Mouse (Mus musculus): ENCODE data around the gene Lin28b. TPM values are rescaled to one million over a fixed set of nuclear protein-coding genes. Genes with fewer than 3 reads are reported as not detected.

The Lin28b gene
- polyA plus RNA-seq, 1 experiment: 15.1 TPM

DNA sequence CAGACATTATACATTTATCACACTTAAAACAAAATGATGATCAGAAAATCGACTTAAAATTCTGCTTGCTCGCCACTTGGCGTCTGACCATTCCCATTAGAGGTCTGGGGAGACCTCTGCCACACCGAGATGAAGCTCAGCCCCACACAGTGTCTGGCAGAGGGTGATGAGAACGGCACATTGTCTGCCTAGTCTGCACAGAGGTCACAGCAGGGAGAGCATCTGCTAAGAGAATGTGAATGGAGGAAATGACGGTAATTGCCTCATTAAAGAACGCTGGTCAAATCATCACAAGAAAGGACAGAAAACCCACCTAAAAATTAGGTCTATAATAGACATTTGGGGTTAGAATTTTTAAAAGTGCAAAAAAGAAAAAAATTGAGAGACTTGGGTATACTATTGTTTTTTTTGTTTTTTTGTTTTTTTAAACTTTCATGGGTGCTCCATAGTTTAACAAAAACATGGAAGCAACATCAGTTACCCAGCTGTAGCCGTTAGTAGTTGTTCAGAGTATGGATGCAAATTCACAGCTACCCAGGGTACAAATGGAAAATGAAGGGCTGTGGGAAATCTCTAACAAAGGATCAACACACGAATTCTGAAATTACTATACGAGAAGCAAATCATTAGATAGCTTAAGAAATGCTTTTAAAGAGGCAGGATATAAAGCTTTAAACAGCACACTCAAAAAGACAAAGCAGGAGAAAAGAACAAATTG is 75.4 kb downstream of the Lin28b start:
- peak; percentile 82 for DNase-seq (ENCODE audit: low read depth)
- no peak for TF ChIP-seq POLR2A (IDR thresholded peaks at IDR 0.05; ENCODE audit: borderline replicate concordance, extremely low read depth, insufficient read depth, insufficient read length, poor library complexity, severe bottlenecking)
- no peak for TF ChIP-seq CTCF (IDR thresholded peaks at IDR 0.05; ENCODE audit: borderline replicate concordance, extremely low read depth, insufficient read depth, insufficient read length)

DNA sequence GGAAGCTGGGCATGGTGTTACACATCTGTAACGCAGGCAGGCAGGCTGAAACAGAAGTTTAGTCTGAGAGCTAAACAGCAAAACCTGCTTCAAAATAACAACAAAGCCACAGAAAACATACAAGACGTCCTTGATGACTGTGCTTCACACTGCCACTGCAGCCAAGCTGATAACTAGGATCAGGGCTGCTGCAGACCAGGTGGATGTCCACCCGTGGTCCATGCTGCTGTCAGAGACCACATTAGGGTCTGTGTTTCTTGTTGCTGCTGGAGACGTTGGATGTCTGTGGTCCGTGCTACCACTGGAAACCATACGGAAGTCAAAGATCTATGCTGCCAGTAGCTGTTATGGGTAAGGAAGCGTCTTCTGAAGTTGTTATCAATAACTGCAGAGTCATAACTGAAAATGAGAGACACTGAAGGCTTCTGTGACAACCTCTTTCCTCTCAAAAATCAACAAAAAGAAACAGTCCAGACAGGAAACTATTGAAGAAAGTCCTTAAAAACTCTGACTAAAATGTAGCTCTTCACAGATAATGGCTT is 86.4 kb downstream of the Lin28b start:
- TF ChIP-seq POLR2A (IDR thresholded peaks at IDR 0.05; ENCODE audit: borderline replicate concordance, extremely low read depth, insufficient read depth, insufficient read length, poor library complexity, severe bottlenecking) (no peak), CTCF (IDR thresholded peaks at IDR 0.05; ENCODE audit: borderline replicate concordance, extremely low read depth, insufficient read depth, insufficient read length) (no peak)
- no peak for DNase-seq (ENCODE audit: low read depth)

- no peak for DNase-seq (ENCODE audit: low read depth)
- no peak for TF ChIP-seq CTCF (IDR thresholded peaks at IDR 0.05; ENCODE audit: borderline replicate concordance, extremely low read depth, insufficient read depth, insufficient read length)
Measured at GRCm38 (mm10) chr10:45398211-45398610, 88.0 kb downstream of the Lin28b start.

GRCm38 (mm10) chr10:45382637-45382958 is 103.6 kb downstream of the Lin28b start:
- DNase-seq (ENCODE audit: low read depth): no peak
- no peak for TF ChIP-seq POLR2A (IDR thresholded peaks at IDR 0.05; ENCODE audit: borderline replicate concordance, extremely low read depth, insufficient read depth, insufficient read length, poor library complexity, severe bottlenecking)
- no peak for TF ChIP-seq CTCF (IDR thresholded peaks at IDR 0.05; ENCODE audit: borderline replicate concordance, extremely low read depth, insufficient read depth, insufficient read length)

- DNase-seq (ENCODE audit: low read depth): peak; percentile 61
- TF ChIP-seq POLR2A (IDR thresholded peaks at IDR 0.05; ENCODE audit: borderline replicate concordance, extremely low read depth, insufficient read depth, insufficient read length, poor library complexity, severe bottlenecking) (no peak), CTCF (IDR thresholded peaks at IDR 0.05; ENCODE audit: borderline replicate concordance, extremely low read depth, insufficient read depth, insufficient read length) (no peak)
Measured at GRCm38 (mm10) chr10:45381937-45382636, 104.1 kb downstream of the Lin28b start.

DNA sequence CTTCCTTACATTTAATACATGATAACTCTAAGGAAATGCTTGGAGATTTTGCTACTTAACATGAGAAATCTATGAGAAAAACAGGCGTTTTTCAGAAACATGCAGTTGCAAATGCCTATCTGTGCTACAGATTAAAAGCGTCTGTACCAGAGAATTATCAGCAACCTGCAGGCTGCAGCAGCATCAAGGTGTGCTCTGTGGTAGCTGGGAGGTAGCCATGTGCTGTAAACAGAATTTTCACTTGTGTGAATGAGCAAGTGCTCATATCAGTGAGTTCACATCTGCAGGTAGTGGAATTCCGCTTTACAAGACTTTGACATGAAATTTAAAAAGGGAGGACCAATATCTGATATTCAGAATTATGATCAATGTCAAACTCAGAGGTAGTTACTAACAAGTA is 107.9 kb downstream of the Lin28b start:
- no peak for TF ChIP-seq POLR2A (IDR thresholded peaks at IDR 0.05; ENCODE audit: borderline replicate concordance, extremely low read depth, insufficient read depth, insufficient read length, poor library complexity, severe bottlenecking)
- no peak for TF ChIP-seq CTCF (IDR thresholded peaks at IDR 0.05; ENCODE audit: borderline replicate concordance, extremely low read depth, insufficient read depth, insufficient read length)
- DNase-seq (ENCODE audit: low read depth): no peak

DNA sequence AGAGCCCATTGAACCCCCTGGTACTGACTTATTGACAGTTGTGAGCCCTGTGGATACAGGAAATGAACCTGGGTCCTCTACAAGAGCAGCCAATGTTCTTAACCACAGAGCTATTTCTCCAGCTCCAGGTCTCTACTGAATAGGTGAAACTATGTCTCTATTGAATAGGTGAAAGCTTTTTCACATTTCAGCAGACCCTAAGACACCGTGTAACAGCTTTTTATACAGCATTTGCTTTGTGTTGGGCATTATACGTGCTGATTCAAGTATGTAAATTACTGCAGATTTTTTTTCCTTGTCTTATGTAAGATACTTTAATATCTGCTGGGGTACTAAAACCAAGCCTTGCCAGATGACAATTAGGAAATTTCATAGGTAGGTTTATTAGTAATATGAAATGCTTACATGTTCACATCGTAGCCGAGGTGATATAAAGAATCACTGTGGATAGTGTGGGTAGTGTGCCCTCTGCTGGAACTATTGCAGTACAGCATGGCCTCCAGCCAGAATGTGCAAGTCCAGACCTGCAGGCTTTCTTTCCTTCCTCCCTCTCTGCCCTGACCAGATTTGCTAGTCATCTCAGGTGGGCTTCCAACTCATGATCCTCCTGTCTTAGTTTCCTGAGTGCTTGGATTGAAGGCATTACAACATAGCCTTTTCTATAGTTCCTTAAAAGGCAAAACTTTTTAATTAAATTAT is 113.1 kb downstream of the Lin28b start:
- DNase-seq (ENCODE audit: low read depth): peak; percentile 91
- TF ChIP-seq POLR2A (IDR thresholded peaks at IDR 0.05; ENCODE audit: borderline replicate concordance, extremely low read depth, insufficient read depth, insufficient read length, poor library complexity, severe bottlenecking) (no peak), CTCF (IDR thresholded peaks at IDR 0.05; ENCODE audit: borderline replicate concordance, extremely low read depth, insufficient read depth, insufficient read length) (peak; percentile 88)

GRCm38 (mm10) chr10:45370545-45370944 is 115.7 kb downstream of the Lin28b start:
- TF ChIP-seq POLR2A (IDR thresholded peaks at IDR 0.05; ENCODE audit: borderline replicate concordance, extremely low read depth, insufficient read depth, insufficient read length, poor library complexity, severe bottlenecking) (no peak), CTCF (IDR thresholded peaks at IDR 0.05; ENCODE audit: borderline replicate concordance, extremely low read depth, insufficient read depth, insufficient read length) (no peak)
- no peak for DNase-seq (ENCODE audit: low read depth)

- DNase-seq (ENCODE audit: low read depth): no peak
- TF ChIP-seq CTCF (IDR thresholded peaks at IDR 0.05; ENCODE audit: borderline replicate concordance, extremely low read depth, insufficient read depth, insufficient read length): no peak
- no peak for TF ChIP-seq POLR2A (IDR thresholded peaks at IDR 0.05; ENCODE audit: borderline replicate concordance, extremely low read depth, insufficient read depth, insufficient read length, poor library complexity, severe bottlenecking)
Measured at GRCm38 (mm10) chr10:45369639-45370038, 116.6 kb downstream of the Lin28b start.

DNA sequence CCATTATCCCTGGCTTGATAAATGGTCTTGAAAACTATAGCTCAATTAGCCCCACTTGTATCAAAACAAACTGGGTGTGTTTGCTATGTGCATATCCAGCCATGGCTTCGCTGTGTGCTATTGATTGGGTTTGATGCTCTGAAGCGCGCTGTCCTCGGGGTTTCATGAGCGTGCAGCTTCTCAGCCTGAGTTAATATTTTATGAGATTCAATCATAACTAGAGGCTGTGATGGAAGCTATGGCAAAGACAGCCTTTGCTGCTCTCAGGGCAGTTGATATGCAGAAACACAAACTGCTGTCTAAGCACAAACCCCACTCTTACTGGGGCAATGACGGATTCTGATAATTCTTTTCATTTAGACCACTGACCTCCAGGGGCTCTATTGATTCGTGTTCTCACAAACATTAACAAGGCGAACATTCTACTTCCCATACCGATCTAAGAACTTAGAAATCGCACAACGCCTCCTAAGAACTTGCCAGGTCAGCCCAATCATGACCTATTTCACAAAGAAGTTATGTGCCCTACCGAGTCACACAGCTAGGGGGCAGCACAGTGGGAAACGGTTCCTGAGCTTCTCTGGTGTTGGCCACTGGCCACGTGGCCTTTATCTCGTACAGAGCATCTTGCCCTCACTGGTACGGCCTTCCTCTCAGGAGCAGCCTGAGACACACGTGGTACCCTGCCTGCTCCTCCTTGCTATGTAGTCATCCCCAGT is 119.0 kb downstream of the Lin28b start:
- DNase-seq (ENCODE audit: low read depth): peak; percentile 31
- TF ChIP-seq CTCF (IDR thresholded peaks at IDR 0.05; ENCODE audit: borderline replicate concordance, extremely low read depth, insufficient read depth, insufficient read length) (peak; percentile 19; the same call in 1 of the 2 replicates), POLR2A (IDR thresholded peaks at IDR 0.05; ENCODE audit: borderline replicate concordance, extremely low read depth, insufficient read depth, insufficient read length, poor library complexity, severe bottlenecking) (no peak)

GRCm38 (mm10) chr10:45363396-45363795 is 122.8 kb downstream of the Lin28b start:
- DNase-seq (ENCODE audit: low read depth): peak; percentile 43
- TF ChIP-seq POLR2A (IDR thresholded peaks at IDR 0.05; ENCODE audit: borderline replicate concordance, extremely low read depth, insufficient read depth, insufficient read length, poor library complexity, severe bottlenecking) (no peak), CTCF (IDR thresholded peaks at IDR 0.05; ENCODE audit: borderline replicate concordance, extremely low read depth, insufficient read depth, insufficient read length) (no peak)
